Mouse (Mus musculus) intestine, embryonic 16.5 days (tissue): Measurements from ENCODE around the gene Enpp1. TPM values are rescaled to one million over a fixed set of nuclear protein-coding genes. Genes with fewer than 3 reads are reported as not detected.

Source experiments
- ATAC-seq: fragments of 200-750 bp; cut with Nextera tagmentation; 2 replicates; pipeline ENCODE4 v1.8.0; 2017; ENCODE audit warnings: moderate TSS enrichment, moderate library complexity
- H3K27ac ChIP-seq: fragments of 300-500 bp; sonication (generic); 2 replicates; pipeline ENCODE4 v1.5.1; 2014; ENCODE audit warnings: mild to moderate bottlenecking, low read length
- H3K27me3 ChIP-seq: fragments of 300-500 bp; sonication (generic); replicated peaks from 2 replicates; pipeline ENCODE4 v1.6.1; 2014; ENCODE audit warnings: low read length, control low read depth, mixed read lengths; ENCODE audit not compliant: control insufficient read depth, insufficient read depth
- H3K36me3 ChIP-seq: fragments of 300-500 bp; sonication (generic); 2 replicates; pipeline ENCODE4 v1.6.1; 2014; ENCODE audit warnings: low read length, control low read depth; ENCODE audit not compliant: control insufficient read depth, insufficient read depth
- H3K4me1 ChIP-seq: fragments of 300-500 bp; sonication (generic); 2 replicates; pipeline ENCODE4 v1.6.1; 2014; ENCODE audit warnings: low read length, control low read depth, mixed read lengths; ENCODE audit not compliant: control insufficient read depth, insufficient read depth
- H3K4me2 ChIP-seq: fragments of 300-500 bp; sonication (generic); 2 replicates; pipeline ENCODE4 v1.6.1; 2014; ENCODE audit warnings: low read depth, low read length, control low read depth
- H3K4me3 ChIP-seq: fragments of 300-500 bp; sonication (generic); 2 replicates; pipeline ENCODE4 v1.5.1; 2014; ENCODE audit warnings: mild to moderate bottlenecking, low read length
- H3K9ac ChIP-seq: fragments of 300-500 bp; sonication (generic); 2 replicates; pipeline ENCODE4 v1.6.1; 2014; ENCODE audit warnings: low read depth, low read length
- H3K9me3 ChIP-seq: fragments of 300-500 bp; sonication (generic); 2 replicates; pipeline ENCODE4 v1.6.1; 2016; ENCODE audit warnings: low read length, control low read depth; ENCODE audit not compliant: control insufficient read depth
- WGBS: fragments of 180-500 bp; shearing (Covaris S2); extraction: QIAGEN DNeasy Blood & Tissue Kit; methylation state at CpG from one replicate; pipeline ENCODE4 v1.1.7; 2014; 5-methylcytosine and 5-hydroxymethylcytosine counted together
- polyA plus RNA-seq: library from polyadenylated mRNA; unstranded; fragments of >200 nt; fragmentation: Nextera tagmentation; extraction: Ambion mirVana; gene quantifications from 2 replicates; pipeline ENCODE4 v1.2.1, GENCODE M21; 2015

Enpp1 gene
- polyA plus RNA-seq, 1 experiment from 2014 or later = 10.1 TPM

DNA sequence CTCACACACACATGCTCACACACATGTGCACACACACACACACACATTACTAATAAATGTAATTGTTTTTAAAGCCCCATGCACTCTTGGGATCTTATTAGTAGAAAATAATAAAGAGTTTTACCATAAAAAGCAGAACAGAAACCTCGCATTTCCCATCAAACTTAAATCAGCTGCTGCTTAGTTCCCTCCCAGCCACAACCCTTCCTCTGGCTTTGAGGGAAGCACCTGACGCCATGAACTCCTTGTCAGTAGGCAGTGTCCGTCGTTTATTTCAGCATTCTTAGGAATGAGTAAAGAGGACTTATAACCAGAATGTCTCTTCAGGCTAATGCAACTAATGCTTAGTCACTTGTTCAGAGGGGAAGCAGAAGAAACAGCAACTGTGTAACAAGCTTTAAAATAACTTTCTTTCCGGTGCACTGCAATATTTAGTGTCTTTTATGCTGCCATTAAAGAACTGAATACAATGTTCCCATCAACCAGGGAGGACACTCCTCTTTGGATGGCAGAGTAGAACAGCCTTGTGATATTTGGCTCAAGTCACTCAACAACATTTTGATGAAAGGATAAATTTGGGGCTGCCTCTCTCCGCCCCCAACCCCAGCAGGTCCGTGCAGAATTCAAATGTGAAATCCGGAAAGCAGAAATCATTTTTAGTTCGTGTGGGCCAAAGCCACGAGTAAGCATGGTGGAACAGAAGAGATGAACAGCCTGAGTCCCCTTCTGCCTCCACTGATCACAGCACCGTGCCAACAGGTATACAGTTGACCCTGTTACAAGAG lies 69.0 kb downstream of the Enpp1 start:
- no peak overlapping the region for H3K4me2 ChIP-seq
- no peak overlapping the region for H3K9ac ChIP-seq
- no peak overlapping the region for H3K4me3 ChIP-seq
- no peaks in the 10 kb centered on the region; the same call in 1 of the 2 replicates for H3K36me3 ChIP-seq
- WGBS = 83% methylated on average over 11 of the region's 11 CpGs
- no peaks in the 10 kb centered on the region for H3K27me3 ChIP-seq
- H3K9me3 ChIP-seq = no peaks in the 10 kb centered on the region
- no peak for ATAC-seq
- H3K4me1 ChIP-seq = peaks cover 19% of the 10 kb centered on the region
- H3K27ac ChIP-seq = no peak overlapping the region

DNA sequence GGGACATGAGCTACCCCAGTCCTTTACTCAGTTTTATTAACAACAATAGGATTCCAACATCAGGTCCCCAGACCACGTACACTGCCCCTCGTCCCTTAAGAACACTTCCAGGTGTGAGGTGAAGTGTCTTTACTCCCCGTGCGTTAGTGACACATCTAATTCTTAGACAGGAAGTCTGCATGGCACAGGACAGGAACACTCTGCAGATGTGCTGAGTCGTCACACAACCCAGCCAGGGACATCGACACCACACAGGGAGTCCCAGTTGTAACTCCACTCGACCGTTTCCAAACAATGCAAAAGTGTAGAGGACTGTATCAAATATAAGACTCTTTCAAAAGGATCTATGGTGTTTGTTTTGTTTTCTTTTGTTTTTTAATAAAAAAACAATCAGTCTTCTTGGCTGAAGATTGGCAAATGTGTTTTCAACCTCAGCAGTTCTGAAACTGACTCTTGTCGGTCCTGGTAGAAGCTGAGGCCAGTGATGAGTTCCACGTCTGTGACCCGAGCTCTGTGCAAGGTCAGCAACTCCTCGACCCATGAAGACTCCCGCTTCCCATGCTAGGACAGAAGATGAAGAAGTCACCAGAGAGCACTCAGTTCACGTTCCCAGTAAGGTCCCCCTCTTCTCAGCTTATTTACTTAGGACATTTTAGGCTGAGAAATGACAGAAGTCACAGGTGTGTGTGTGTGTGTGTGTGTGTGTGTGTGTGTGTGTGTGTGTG lies 70.4 kb downstream of the Enpp1 start:
- H3K9me3 ChIP-seq = no peaks in the 10 kb centered on the region
- no peak overlapping the region for H3K9ac ChIP-seq
- H3K4me2 ChIP-seq = no peak overlapping the region
- no peak overlapping the region for H3K27ac ChIP-seq
- H3K4me3 ChIP-seq = no peak overlapping the region
- 69% methylated on average over 14 of the region's 14 CpGs for WGBS
- no peaks in the 10 kb centered on the region for H3K36me3 ChIP-seq
- H3K4me1 ChIP-seq = peaks cover 22% of the 10 kb centered on the region
- no peaks in the 10 kb centered on the region for H3K27me3 ChIP-seq
- no peak for ATAC-seq

DNA sequence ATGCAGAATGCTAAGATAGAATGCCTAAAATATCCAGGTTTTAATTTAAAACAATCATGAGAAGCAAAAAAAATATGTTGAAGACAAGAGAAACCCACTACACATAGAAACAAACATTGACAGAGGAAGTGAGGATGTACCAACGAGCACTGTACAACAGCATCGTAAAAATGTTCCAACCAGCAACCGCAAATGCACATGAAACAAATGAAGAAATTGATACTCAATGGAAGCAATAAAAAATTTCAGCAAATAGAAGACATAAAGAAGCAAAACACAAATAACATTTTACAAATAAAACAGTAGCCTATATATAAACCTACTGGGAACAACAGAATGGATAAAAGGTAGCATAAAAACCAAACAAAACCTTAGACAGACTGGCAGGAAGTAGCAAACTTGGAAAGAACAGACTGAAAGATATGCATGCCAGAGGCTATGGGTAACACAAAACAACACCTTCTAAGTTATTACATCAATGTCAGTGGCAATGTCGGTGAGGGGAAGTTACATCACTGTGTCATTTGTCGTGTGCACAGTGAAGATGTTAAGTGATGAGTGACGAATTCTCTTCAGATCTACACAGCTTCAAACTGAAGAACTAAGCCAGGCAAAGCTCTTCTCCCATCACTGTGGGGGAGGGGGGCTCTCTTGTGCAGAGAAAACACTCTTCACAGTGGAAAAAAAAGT lies 71.6 kb downstream of the Enpp1 start:
- peaks cover 33% of the 10 kb centered on the region for H3K4me1 ChIP-seq
- no peak overlapping the region for H3K27ac ChIP-seq
- H3K36me3 ChIP-seq = no peaks in the 10 kb centered on the region
- H3K9ac ChIP-seq = no peak overlapping the region
- no peak overlapping the region for H3K4me3 ChIP-seq
- H3K27me3 ChIP-seq = no peaks in the 10 kb centered on the region
- 71% methylated on average over 6 of the region's 6 CpGs for WGBS
- no peak overlapping the region for H3K4me2 ChIP-seq
- ATAC-seq = no peak
- H3K9me3 ChIP-seq = no peaks in the 10 kb centered on the region

DNA sequence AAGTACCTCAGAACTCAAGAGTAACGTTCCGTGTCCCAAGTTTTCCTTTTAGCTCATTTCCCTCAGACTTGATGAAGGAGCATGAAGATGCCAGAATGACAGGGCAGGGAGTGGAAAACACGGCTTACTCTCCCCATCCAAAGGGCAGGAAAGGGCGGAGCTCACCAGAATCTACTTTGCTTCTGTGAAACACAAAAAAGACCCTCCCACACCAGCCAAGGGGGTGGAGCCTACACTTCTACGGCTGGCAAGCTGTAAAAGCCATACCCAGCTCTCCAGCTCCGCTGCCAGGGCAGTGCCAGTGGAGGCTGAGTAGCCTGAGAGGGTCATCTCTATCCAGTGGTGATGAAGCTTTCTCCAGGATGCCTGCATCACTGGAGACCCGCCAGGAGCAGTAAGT lies 72.4 kb downstream of the Enpp1 start:
- Histone ChIP-seq H3K36me3 (no peaks in the 10 kb centered on the region), H3K4me3 (no peak overlapping the region), H3K9ac (peak overlapping the region; percentile 11; the same call in 1 of the 2 replicates), H3K4me2 (no peak overlapping the region), H3K27ac (peak overlapping the region; percentile 88; the same call in 1 of the 2 replicates), H3K9me3 (no peaks in the 10 kb centered on the region), H3K4me1 (peaks cover 36% of the 10 kb centered on the region), H3K27me3 (no peaks in the 10 kb centered on the region)
- ATAC-seq = no peak
- WGBS = 63% methylated on average over 7 of the region's 7 CpGs

DNA sequence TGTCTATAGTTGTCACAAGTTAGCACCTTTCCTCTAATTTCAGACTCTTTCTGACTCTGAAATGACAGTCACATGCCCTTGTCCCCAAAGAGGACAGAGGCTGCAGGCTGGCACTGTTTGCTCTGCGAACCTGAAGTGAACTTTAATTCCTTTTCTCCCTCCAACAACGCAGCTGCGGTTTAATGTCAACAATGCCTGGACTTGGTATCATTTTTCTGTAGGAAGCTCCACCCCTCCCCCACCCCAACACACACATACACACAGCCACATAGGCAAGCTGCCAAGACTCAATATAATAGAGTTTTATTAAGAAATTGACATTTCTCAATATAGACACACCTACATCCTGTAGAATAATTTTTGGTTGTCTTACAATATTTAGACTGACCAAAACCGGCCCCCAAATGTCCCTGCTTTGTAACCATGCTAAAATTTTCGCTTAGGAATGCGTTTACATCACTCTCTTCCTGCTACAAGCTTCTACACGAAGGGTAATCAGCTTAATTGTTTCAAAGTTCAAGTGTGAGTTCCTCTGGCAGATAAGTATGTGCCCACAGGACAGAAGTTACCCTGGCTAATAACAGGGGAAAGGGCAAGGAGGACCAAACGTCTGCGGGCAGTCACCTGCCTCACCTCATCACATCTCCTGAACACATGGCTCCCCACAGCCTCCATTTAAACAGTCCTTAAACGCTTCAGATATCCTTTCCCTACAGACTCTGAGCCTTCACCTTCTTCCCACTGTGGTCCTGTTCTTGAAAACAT lies 73.5 kb downstream of the Enpp1 start:
- H3K9me3 ChIP-seq = no peaks in the 10 kb centered on the region
- no peaks in the 10 kb centered on the region for H3K36me3 ChIP-seq
- peak overlapping the region; percentile 29; the same call in 1 of the 2 replicates for H3K4me2 ChIP-seq
- ATAC-seq = peak; percentile 72
- H3K9ac ChIP-seq = peak overlapping the region; percentile 11; the same call in 1 of the 2 replicates
- 22% methylated on average over 10 of the region's 10 CpGs for WGBS
- H3K4me1 ChIP-seq = peaks cover 41% of the 10 kb centered on the region
- H3K27me3 ChIP-seq = no peaks in the 10 kb centered on the region
- peak overlapping the region; percentile 8; the same call in 1 of the 2 replicates for H3K4me3 ChIP-seq
- peak overlapping the region; percentile 88 for H3K27ac ChIP-seq

DNA sequence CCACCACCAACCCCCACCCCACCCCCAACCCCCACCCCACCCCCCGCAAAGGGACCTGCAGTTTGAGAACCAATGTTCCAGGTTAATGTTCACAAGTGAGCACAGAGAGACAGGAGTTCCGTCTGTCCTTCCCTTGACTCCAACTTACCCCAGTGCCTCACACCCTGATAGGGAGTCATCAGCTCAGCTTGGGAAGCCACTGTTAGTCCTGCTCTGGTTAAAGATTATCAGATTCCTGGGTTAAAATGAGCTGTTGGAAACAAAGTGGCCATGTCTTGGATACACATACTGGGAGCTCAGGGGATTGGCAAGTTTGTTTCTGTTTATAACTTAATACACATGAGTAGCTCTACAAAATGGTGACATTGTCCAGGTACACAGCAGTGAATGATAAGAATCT lies 75.0 kb downstream of the Enpp1 start:
- H3K4me1 ChIP-seq = peaks cover 41% of the 10 kb centered on the region
- 58% methylated on average over 2 of the region's 2 CpGs for WGBS
- 0 out of 2 replicates have a peak overlapping the region, but pooled peaks have one; percentile 5 for H3K4me2 ChIP-seq
- no peaks in the 10 kb centered on the region for H3K27me3 ChIP-seq
- peak; percentile 34 for ATAC-seq
- peak overlapping the region; percentile 96 for H3K27ac ChIP-seq
- no peak overlapping the region for H3K4me3 ChIP-seq
- no peak overlapping the region for H3K9ac ChIP-seq
- no peaks in the 10 kb centered on the region for H3K9me3 ChIP-seq
- H3K36me3 ChIP-seq = no peaks in the 10 kb centered on the region

DNA sequence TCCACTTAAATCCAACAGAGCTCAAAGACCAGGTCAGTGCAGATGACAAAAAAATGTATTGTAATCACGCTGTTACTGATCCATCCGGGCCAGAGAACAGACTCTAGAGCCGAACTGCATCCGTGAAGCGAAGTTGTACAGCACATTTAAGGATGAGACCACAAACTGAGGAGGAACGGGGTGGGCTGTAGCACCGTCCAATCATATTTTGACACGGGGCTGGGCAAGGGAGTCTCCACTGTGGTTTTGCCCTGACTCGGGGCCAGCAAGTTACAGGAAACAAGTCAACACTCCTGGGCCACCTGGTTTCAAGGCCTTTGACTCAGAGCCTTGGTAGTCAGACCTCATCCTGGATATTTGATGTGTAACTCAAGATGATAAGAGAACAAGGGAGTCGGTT lies 76.1 kb downstream of the Enpp1 start:
- ATAC-seq = no peak
- no peaks in the 10 kb centered on the region for H3K9me3 ChIP-seq
- peaks cover 41% of the 10 kb centered on the region for H3K4me1 ChIP-seq
- H3K4me3 ChIP-seq = no peak overlapping the region
- no peaks in the 10 kb centered on the region for H3K27me3 ChIP-seq
- H3K9ac ChIP-seq = no peak overlapping the region
- WGBS = 74% methylated on average over 10 of the region's 10 CpGs
- no peaks in the 10 kb centered on the region for H3K36me3 ChIP-seq
- peak overlapping the region; percentile 96 for H3K27ac ChIP-seq
- 0 out of 2 replicates have a peak overlapping the region, but pooled peaks have one; percentile 2 for H3K4me2 ChIP-seq

DNA sequence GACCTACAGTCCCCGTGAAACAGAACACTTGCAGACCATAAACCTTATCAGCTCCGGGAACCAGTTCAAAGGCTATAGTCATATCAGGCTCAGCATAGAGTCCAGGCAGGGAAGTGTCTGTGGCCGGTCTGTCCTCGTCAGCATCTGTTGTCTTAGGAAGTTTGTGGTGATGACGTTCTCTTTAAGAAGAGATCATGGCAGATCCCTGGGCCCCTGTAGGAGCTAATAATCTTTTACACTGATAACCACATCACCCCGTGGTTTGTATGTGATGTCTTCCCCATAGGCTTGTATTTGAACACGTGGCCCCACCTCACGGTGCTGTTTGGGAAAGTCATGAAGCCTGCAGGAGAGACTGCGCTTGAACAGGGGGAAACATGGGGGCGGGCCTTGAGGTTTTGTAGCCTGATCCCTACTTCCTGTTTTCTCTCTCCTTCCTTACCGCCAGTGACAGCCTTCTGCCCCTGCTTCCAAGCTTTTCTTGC lies 76.6 kb downstream of the Enpp1 start:
- Histone ChIP-seq H3K36me3 (no peaks in the 10 kb centered on the region), H3K27me3 (no peaks in the 10 kb centered on the region), H3K4me3 (no peak overlapping the region), H3K9me3 (no peaks in the 10 kb centered on the region), H3K27ac (peak overlapping the region; percentile 96), H3K9ac (no peak overlapping the region), H3K4me2 (0 out of 2 replicates have a peak overlapping the region, but pooled peaks have one; percentile 2), H3K4me1 (peaks cover 43% of the 10 kb centered on the region)
- 43% methylated on average over 11 of the region's 11 CpGs for WGBS
- ATAC-seq = peak; percentile 77
